Mouse (Mus musculus) liver, embryonic 16.5 days (tissue): ENCODE results near the gene Hivep2. TPM values are rescaled to one million over a fixed set of nuclear protein-coding genes. Genes with fewer than 3 reads are reported as not detected.

Experiments
- ATAC-seq: fragments of 200-750 bp; cut with Nextera tagmentation; 2 replicates; pipeline ENCODE4 v1.8.0; 2017; ENCODE audit warnings: low read depth, mild to moderate bottlenecking, moderate number of reproducible peaks, moderate library complexity
- H3K27ac ChIP-seq: fragments of 300-500 bp; sonication (generic); 2 replicates; pipeline ENCODE4 v1.5.1; 2014; ENCODE audit warnings: mild to moderate bottlenecking, low read length
- H3K27me3 ChIP-seq: fragments of 300-500 bp; sonication (generic); 2 replicates; pipeline ENCODE4 v1.6.1; 2014; ENCODE audit warnings: low read depth, low read length, mixed read lengths; ENCODE audit not compliant: control insufficient read depth, insufficient read depth
- H3K36me3 ChIP-seq: fragments of 300-500 bp; sonication (generic); 2 replicates; pipeline ENCODE4 v1.6.1; 2014; ENCODE audit warnings: mild to moderate bottlenecking; ENCODE audit not compliant: control insufficient read depth, insufficient read depth
- H3K4me1 ChIP-seq: fragments of 300-500 bp; sonication (generic); 2 replicates; pipeline ENCODE4 v1.6.1; 2014; ENCODE audit warnings: low read depth, low read length, mixed read lengths; ENCODE audit not compliant: control insufficient read depth
- H3K4me2 ChIP-seq: fragments of 300-500 bp; sonication (generic); 2 replicates; pipeline ENCODE4 v1.6.1; 2014; ENCODE audit warnings: low read depth, low read length, mixed read lengths
- H3K4me3 ChIP-seq: fragments of 300-500 bp; sonication (generic); 2 replicates; pipeline ENCODE4 v1.5.1; 2014; ENCODE audit warnings: low read depth, mild to moderate bottlenecking, low read length
- H3K9ac ChIP-seq: fragments of 300-500 bp; sonication (generic); 2 replicates; pipeline ENCODE4 v1.6.1; 2014; ENCODE audit warnings: low read depth, low read length
- H3K9me3 ChIP-seq: fragments of 300-500 bp; sonication (generic); replicated peaks from 2 replicates; pipeline ENCODE4 v1.6.1; 2016; ENCODE audit warnings: low read length; ENCODE audit not compliant: control insufficient read depth
- WGBS: fragments of 180-500 bp; shearing (Covaris S2); extraction: QIAGEN DNeasy Blood & Tissue Kit; methylation state at CpG from one replicate; pipeline ENCODE4 v1.1.7; 2014; ENCODE audit not compliant: insufficient replicate concordance; 5-methylcytosine and 5-hydroxymethylcytosine counted together
- polyA plus RNA-seq: library from polyadenylated mRNA; unstranded; fragments of >200 nt; fragmentation: Nextera tagmentation; extraction: Ambion mirVana; gene quantifications from 2 replicates; pipeline ENCODE4 v1.2.1, GENCODE M21; 2015

Gene Hivep2
- polyA plus RNA-seq, 1 experiment from 2014 or later, result 0.55 TPM

- WGBS, result 46% methylated on average over 9 of the region's 9 CpGs
- no peak for ATAC-seq
- H3K9me3 ChIP-seq, result no peaks in the 10 kb centered on the region
These were observed 89.7 kb downstream of the Hivep2 start for GRCm38 (mm10) chr10:14055533-14055981.

GRCm38 (mm10) chr10:14056057-14056456, 90.2 kb downstream of the Hivep2 start:
- no peak overlapping the region for H3K4me3 ChIP-seq
- H3K36me3 ChIP-seq, result no peaks in the 10 kb centered on the region
- H3K9ac ChIP-seq, result no peak overlapping the region
- no peaks in the 10 kb centered on the region for H3K27me3 ChIP-seq
- H3K4me1 ChIP-seq, result no peaks in the 10 kb centered on the region; the same call in 1 of the 2 replicates
- no peak overlapping the region for H3K27ac ChIP-seq
- H3K9me3 ChIP-seq, result no peaks in the 10 kb centered on the region
- ATAC-seq, result no peak
- no peak overlapping the region for H3K4me2 ChIP-seq
- WGBS, result 66% methylated on average over 4 of the region's 4 CpGs

More at GRCm38 (mm10) chr10:14055533-14055981, 89.7 kb downstream of the Hivep2 start:
- Histone ChIP-seq H3K27ac (no peak overlapping the region), H3K4me1 (no peaks in the 10 kb centered on the region; the same call in 1 of the 2 replicates), H3K4me2 (no peak overlapping the region), H3K9ac (no peak overlapping the region), H3K4me3 (no peak overlapping the region), H3K36me3 (no peaks in the 10 kb centered on the region), H3K27me3 (no peaks in the 10 kb centered on the region)

- H3K27me3 ChIP-seq, result no peaks in the 10 kb centered on the region
- H3K4me3 ChIP-seq, result no peak overlapping the region
- H3K27ac ChIP-seq, result no peak overlapping the region
- no peaks in the 10 kb centered on the region for H3K36me3 ChIP-seq
- no peak overlapping the region for H3K4me2 ChIP-seq
- ATAC-seq, result no peak
- no peaks in the 10 kb centered on the region; the same call in 1 of the 2 replicates for H3K4me1 ChIP-seq
- no peak overlapping the region for H3K9ac ChIP-seq
- H3K9me3 ChIP-seq, result no peaks in the 10 kb centered on the region
- WGBS, result 52% methylated on average over 8 of the region's 8 CpGs
These were observed 90.9 kb downstream of the Hivep2 start for GRCm38 (mm10) chr10:14056584-14057451.

DNA sequence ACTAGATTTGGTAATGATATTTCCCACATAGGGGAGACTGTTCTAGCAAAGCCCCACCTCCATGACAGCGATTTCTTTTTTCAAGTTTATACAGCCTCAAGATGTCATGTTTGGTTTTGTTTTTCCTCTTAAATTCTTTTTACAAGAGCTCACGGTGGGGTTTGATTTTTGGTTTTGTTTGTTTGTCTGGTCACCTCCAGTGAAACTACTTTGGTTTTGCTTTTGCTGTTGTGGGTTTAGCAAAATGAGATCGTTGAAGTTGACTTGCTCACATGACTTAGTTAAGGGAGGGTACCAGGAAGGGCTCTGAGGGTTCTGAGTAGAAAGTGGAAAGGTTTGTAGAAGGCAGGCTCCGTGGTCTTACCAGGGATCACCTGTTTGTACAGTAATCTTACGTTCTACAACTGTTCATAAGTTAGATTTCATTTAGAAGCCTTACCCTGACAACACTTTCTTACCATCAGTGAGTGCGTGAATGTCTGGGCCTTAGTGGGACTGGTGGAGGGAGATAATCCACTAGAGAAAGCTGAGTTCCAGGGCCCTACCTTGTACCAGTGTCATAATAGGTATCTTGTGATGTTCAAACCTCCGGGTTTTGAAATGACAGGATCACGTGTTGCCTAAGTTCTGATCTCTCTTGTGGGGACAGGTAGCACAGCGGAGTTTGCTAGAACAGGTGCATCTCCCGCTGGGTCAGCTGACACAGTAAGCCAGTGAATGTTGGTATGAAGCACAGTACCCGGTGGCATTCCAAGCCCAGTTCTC, 92.1 kb downstream of the Hivep2 start:
- Histone ChIP-seq H3K27ac (no peak overlapping the region), H3K4me1 (no peaks in the 10 kb centered on the region; the same call in 1 of the 2 replicates), H3K36me3 (no peaks in the 10 kb centered on the region), H3K9me3 (no peaks in the 10 kb centered on the region), H3K4me3 (no peak overlapping the region), H3K4me2 (no peak overlapping the region), H3K9ac (no peak overlapping the region), H3K27me3 (no peaks in the 10 kb centered on the region)
- WGBS, result 72% methylated on average over 11 of the region's 11 CpGs
- no peak for ATAC-seq

- no peak for ATAC-seq
- no peaks in the 10 kb centered on the region for H3K36me3 ChIP-seq
These were observed 92.9 kb downstream of the Hivep2 start for GRCm38 (mm10) chr10:14058742-14059141.

DNA sequence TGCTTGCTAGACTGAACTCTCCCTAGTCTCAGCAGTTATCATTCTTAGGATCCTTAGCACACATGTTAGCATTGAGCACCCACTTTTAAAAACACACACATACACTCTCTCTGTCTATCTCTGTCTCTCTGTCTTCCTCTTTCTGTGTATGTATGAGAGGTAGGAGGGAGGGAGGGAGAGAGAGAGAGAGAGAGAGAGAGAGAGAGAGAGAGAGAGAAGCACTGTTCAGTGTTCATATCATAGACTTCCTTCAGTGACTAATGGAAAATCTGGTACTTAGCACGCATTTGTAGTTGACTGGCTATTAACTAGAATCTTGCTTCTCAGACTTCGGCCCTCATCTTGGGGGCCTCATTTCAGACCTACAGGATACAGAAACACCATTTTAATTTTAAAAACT, 93.7 kb downstream of the Hivep2 start:
- Histone ChIP-seq H3K4me2 (no peak overlapping the region), H3K27me3 (no peaks in the 10 kb centered on the region), H3K4me3 (no peak overlapping the region), H3K9me3 (no peaks in the 10 kb centered on the region), H3K36me3 (no peaks in the 10 kb centered on the region), H3K27ac (no peak overlapping the region), H3K9ac (no peak overlapping the region), H3K4me1 (no peaks in the 10 kb centered on the region; the same call in 1 of the 2 replicates)
- ATAC-seq, result no peak
- WGBS, result 69% methylated on average over 2 of the region's 2 CpGs

More at GRCm38 (mm10) chr10:14058742-14059141, 92.9 kb downstream of the Hivep2 start:
- no peaks in the 10 kb centered on the region for H3K27me3 ChIP-seq
- no peak overlapping the region for H3K4me3 ChIP-seq
- no peaks in the 10 kb centered on the region for H3K9me3 ChIP-seq
- no peaks in the 10 kb centered on the region; the same call in 1 of the 2 replicates for H3K4me1 ChIP-seq
- 47% methylated on average over 2 of the region's 2 CpGs for WGBS
- no peak overlapping the region for H3K9ac ChIP-seq
- H3K27ac ChIP-seq, result no peak overlapping the region
- no peak overlapping the region for H3K4me2 ChIP-seq

GRCm38 (mm10) chr10:14060302-14060701, 94.4 kb downstream of the Hivep2 start:
- Histone ChIP-seq H3K4me1 (no peaks in the 10 kb centered on the region; the same call in 1 of the 2 replicates), H3K27me3 (no peaks in the 10 kb centered on the region), H3K36me3 (no peaks in the 10 kb centered on the region), H3K9me3 (no peaks in the 10 kb centered on the region), H3K4me3 (no peak overlapping the region), H3K9ac (no peak overlapping the region), H3K27ac (no peak overlapping the region), H3K4me2 (no peak overlapping the region)
- WGBS, result 59% methylated on average over 2 of the region's 2 CpGs
- no peak for ATAC-seq

DNA sequence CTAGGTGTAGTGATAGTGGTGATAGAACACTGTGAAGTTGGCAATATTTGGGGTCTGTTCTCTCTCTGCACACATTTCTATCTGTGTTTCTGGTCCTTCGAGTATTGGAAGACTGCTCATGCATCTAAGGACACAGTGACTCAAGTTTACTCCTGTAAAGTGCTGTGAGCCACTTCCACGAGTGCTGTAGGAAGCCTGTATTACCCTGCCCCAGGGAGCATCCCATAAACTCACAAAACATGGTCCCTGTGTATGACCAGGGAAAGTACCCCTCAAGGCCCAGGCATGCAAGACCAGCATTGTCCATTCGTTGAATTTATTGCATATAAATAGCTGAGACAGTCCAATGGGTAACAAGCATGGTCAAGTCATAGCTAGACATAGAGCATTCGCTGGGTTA, 97.4 kb downstream of the Hivep2 start:
- no peaks in the 10 kb centered on the region for H3K36me3 ChIP-seq
- no peaks in the 10 kb centered on the region for H3K4me1 ChIP-seq
- no peaks in the 10 kb centered on the region for H3K9me3 ChIP-seq
- 58% methylated on average over 4 of the region's 4 CpGs for WGBS
- H3K4me3 ChIP-seq, result no peak overlapping the region
- no peaks in the 10 kb centered on the region for H3K27me3 ChIP-seq
- no peak overlapping the region for H3K9ac ChIP-seq
- H3K4me2 ChIP-seq, result no peak overlapping the region
- no peak for ATAC-seq
- no peak overlapping the region for H3K27ac ChIP-seq
